Mouse (Mus musculus) liver, embryonic 15.5 days (tissue): ENCODE data around the gene Zfp282. TPM values are rescaled to one million over a fixed set of nuclear protein-coding genes. Genes with fewer than 3 reads are reported as not detected.
"Not testable (repeated sequence)": the region's sequence is repeated elsewhere in the genome, so short reads cannot be mapped to it uniquely, and the experiment has no call there.

Experiments used
- ATAC-seq: fragments of 200-750 bp; cut with Nextera tagmentation; 2 replicates; pipeline ENCODE4 v1.8.0; 2017; ENCODE audit warnings: moderate number of reproducible peaks, mild to moderate bottlenecking, moderate library complexity; ENCODE audit not compliant: insufficient read depth
- H3K27ac ChIP-seq: fragments of 300-500 bp; sonication (generic); replicated peaks from 2 replicates; pipeline ENCODE4 v1.5.1; 2015; ENCODE audit warnings: mild to moderate bottlenecking, inconsistent platforms
- H3K27me3 ChIP-seq: fragments of 300-500 bp; sonication (generic); 2 replicates; pipeline ENCODE4 v1.6.1; 2015; ENCODE audit warnings: mild to moderate bottlenecking, inconsistent platforms
- H3K36me3 ChIP-seq: fragments of 300-500 bp; sonication (generic); replicated peaks from 2 replicates; pipeline ENCODE4 v1.6.1; 2015; ENCODE audit warnings: moderate library complexity, mild to moderate bottlenecking, inconsistent platforms
- H3K4me1 ChIP-seq: fragments of 300-500 bp; sonication (generic); replicated peaks from 2 replicates; pipeline ENCODE4 v1.6.1; 2015; ENCODE audit warnings: inconsistent platforms
- H3K4me2 ChIP-seq: fragments of 300-500 bp; sonication (generic); 2 replicates; pipeline ENCODE4 v1.6.1; 2015; ENCODE audit warnings: moderate library complexity, mild to moderate bottlenecking, inconsistent platforms
- H3K4me3 ChIP-seq: fragments of 300-500 bp; sonication (generic); replicated peaks from 2 replicates; pipeline ENCODE4 v1.5.1; 2015; ENCODE audit warnings: mild to moderate bottlenecking, inconsistent platforms
- H3K9ac ChIP-seq: fragments of 300-500 bp; sonication (generic); 2 replicates; pipeline ENCODE4 v1.6.1; 2015; ENCODE audit warnings: moderate library complexity, mild to moderate bottlenecking, inconsistent platforms
- H3K9me3 ChIP-seq: fragments of 300-500 bp; sonication (generic); replicated peaks from 2 replicates; pipeline ENCODE4 v1.6.1; 2016; ENCODE audit warnings: inconsistent platforms
- WGBS: fragments of 180-500 bp; shearing (Covaris S2); methylation state at CpG from one replicate; pipeline ENCODE4 v1.1.7; 2015; ENCODE audit warnings: mixed read lengths; ENCODE audit not compliant: insufficient replicate concordance; 5-methylcytosine and 5-hydroxymethylcytosine counted together
- polyA plus RNA-seq: library from polyadenylated mRNA; unstranded; fragments of >200 nt; fragmentation: Nextera tagmentation; extraction: Ambion mirVana; gene quantifications from 2 replicates; pipeline ENCODE4 v1.2.1, GENCODE M21; 2015

Zfp282 gene
- polyA plus RNA-seq, 1 experiment from 2014 or later: 2.6 TPM

DNA sequence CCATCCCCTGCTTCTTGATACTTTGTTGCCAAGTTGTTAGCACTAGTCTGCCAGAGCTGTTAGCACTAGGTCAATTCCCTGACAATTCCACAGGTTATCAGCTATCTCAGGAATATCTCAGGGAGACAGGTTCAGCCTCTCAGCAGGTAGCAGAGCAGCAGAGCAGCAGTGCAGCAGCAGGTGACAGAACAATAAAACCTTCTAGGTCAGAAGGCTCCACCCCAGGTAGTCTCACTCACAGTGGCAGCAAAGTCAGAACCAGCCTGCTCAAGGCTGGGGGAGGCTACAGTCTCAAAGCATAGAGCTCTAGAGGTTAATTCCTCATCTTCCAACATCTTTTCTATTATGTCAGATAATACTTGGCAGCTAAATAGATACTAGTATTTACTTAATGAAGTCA, 31.2 kb upstream of the Zfp282 start:
- Histone ChIP-seq H3K36me3 (no peaks in the 10 kb centered on the region), H3K27me3 (no peaks in the 10 kb centered on the region), H3K9ac (no peak overlapping the region), H3K27ac (no peak overlapping the region), H3K4me1 (peaks cover 7% of the 10 kb centered on the region), H3K9me3 (no peaks in the 10 kb centered on the region), H3K4me3 (no peak overlapping the region), H3K4me2 (no peak overlapping the region)
- ATAC-seq: no peak

DNA sequence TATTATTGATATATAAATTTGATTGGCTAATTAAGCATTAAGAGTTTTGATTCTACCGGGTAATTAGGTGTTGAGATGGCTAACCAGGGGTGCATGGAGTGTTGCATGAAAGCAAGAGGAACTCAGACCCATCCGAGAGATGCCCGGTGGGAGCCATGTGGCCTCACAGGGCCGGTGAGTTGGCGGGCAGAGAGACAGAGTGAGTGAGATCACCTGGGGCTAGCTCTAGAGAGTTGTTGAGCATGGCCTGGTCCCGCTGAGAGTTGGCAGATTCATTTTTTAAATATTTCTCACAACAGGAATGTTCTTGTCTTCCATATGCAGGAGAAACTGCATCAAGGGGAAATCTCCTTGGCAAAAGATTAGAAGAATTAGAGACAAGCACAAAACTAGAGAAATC, 19.8 kb upstream of the Zfp282 start:
- Histone ChIP-seq H3K4me1 (no peaks in the 10 kb centered on the region), H3K4me2 (no peak overlapping the region), H3K27me3 (no peaks in the 10 kb centered on the region), H3K4me3 (no peak overlapping the region), H3K27ac (no peak overlapping the region), H3K9ac (no peak overlapping the region), H3K36me3 (peaks cover 9% of the 10 kb centered on the region; the same call in 1 of the 2 replicates), H3K9me3 (no peaks in the 10 kb centered on the region)
- no peak for ATAC-seq
- WGBS: 79% methylated on average over 6 of the region's 6 CpGs

DNA sequence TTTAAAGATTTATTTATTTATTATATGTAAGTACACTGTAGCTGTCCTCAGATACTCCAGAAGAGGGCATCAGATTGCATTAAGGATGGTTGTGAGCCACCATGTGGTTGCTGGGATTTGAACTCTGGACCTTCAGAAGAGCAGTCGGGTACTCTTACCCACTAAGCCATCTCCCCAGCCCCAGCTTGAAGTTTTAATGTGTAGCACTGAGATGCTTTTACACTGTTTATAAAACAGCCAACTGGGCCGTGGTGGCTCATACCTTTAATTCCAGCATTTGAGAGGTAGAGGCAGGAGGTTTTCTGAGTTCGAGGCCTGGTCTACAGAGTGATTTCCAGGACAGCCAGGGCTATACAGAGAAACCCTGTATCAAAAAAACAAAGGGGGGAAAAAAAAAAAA, 19.3 kb upstream of the Zfp282 start:
- not testable (repeated sequence) for H3K9me3 ChIP-seq, H3K4me2 ChIP-seq, H3K4me1 ChIP-seq, H3K4me3 ChIP-seq, H3K9ac ChIP-seq, ATAC-seq, H3K36me3 ChIP-seq, H3K27ac ChIP-seq, H3K27me3 ChIP-seq
- WGBS: 74% methylated on average over 3 of the region's 3 CpGs

DNA sequence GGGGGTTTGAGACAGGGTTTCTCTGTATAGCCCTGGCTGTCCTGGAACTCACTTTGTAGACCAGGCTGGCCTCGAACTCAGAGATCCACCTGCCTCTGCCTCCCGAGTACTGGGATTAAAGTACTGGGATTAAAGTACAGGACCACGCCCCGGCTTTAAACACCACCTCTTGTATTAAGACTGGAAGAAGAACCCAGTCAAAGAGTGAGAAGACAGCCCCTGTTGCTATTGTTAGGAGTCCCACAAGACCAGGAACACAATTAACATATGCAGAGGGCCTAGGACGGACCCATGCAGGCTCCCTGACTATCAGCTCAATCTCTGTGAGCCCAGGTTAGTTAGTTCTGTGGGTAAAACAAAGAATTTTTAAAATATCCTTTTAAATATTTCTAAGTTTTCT, 4.7 kb upstream of the Zfp282 start:
- Histone ChIP-seq H3K27me3 (no peaks in the 10 kb centered on the region), H3K4me2 (no peak overlapping the region), H3K4me1 (peaks cover 3% of the 10 kb centered on the region; the same call in 1 of the 2 replicates), H3K36me3 (peaks cover 2% of the 10 kb centered on the region; the same call in 1 of the 2 replicates), H3K9ac (no peak overlapping the region), H3K9me3 (no peaks in the 10 kb centered on the region), H3K27ac (no peak overlapping the region), H3K4me3 (no peak overlapping the region)
- 71% methylated on average over 5 of the region's 5 CpGs for WGBS
- no peak for ATAC-seq

DNA sequence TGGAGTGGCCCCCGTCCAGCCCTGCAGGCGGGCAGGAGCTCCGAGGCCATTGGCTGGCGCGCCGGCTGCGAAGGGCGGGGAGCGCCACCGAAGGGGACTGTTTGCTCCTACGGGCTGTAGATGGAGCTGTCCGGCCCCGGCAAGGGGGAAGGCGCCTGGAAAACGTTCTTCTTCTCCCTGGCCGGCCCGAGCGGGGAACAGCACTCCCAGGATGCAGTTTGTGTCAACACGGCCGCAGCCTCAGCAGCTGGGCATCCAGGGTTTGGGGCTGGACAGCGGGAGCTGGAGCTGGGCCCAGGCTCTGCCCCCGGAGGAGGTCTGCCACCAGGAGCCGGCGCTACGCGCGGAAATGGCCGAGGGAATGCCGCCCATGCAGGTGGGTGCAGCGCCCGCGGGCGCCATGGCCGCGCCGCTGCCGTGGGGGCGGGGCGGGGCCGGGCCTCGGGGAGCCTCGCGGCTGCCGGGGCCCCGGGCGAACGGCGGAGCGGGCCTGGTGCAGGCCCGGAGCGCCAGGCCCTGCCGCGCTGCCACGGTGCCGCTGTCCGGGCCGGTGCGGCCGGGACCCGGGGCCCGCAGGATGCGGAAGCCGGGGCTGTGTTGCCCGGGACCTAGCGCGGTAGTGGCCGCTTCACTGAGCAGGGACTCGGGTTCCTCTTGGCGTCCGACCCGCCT, 593 bp downstream of the Zfp282 start:
- peak overlapping the region; percentile 93 for H3K4me2 ChIP-seq
- peak overlapping the region; percentile 94 for H3K27ac ChIP-seq
- under 1% methylated on average over 71 of the region's 71 CpGs for WGBS
- no peaks in the 10 kb centered on the region for H3K27me3 ChIP-seq
- ATAC-seq: peak; percentile 93
- peaks cover 25% of the 10 kb centered on the region for H3K36me3 ChIP-seq
- peak overlapping the region; percentile 75 for H3K4me3 ChIP-seq
- H3K4me1 ChIP-seq: peaks cover 27% of the 10 kb centered on the region
- H3K9me3 ChIP-seq: no peaks in the 10 kb centered on the region
- H3K9ac ChIP-seq: peak overlapping the region; percentile 89

DNA sequence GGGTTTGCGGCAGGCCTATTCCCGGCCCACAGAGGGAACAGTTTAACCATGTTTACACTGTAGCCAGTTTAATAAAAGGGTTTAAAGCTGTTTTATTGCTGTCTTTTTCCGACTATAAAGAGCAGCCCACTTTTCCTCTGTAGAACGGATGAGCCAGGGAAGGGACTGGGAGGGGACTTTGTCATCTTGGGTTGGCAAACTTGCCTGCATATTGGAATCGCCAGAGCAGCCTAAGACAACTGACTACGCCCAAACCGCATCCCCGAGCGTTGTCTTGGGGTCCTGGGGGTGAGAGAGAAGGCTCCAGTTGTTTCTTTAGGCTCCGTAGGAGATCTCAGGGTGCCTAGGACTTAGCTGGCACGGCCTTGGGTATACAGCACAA, 1.1 kb downstream of the Zfp282 start:
- Histone ChIP-seq H3K4me3 (peak overlapping the region; percentile 75), H3K27me3 (no peaks in the 10 kb centered on the region), H3K9me3 (no peaks in the 10 kb centered on the region), H3K36me3 (peaks cover 30% of the 10 kb centered on the region), H3K4me1 (peaks cover 27% of the 10 kb centered on the region), H3K4me2 (peak overlapping the region; percentile 93), H3K27ac (peak overlapping the region; percentile 94), H3K9ac (peak overlapping the region; percentile 89)
- under 1% methylated on average over 11 of the region's 11 CpGs for WGBS
- no peak; the same call in 1 of the 2 replicates for ATAC-seq

DNA sequence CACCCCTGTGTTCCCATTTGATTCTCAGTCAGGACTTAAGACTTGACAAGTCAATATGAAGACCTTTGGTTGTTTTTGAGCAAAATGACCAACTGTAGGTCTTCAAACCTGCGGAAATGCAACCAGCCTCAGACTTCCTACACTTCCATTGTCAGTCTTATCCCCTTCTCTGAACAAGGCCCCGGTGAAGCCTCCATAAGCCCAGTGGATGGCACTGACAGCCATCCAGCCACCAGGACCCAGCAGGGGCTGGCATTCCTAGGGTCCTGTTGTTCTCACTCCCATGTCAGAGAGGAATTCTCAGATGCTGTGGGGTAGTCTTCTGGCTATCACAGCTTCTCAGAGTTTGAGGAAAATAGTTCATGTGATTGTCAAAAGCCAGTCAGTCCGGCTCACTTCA, 1.6 kb downstream of the Zfp282 start:
- no peak for ATAC-seq
- H3K27ac ChIP-seq: 0 out of 2 replicates have a peak overlapping the region, but pooled peaks have one; percentile 94
- peak overlapping the region; percentile 93 for H3K4me2 ChIP-seq
- 48% methylated on average over 3 of the region's 3 CpGs for WGBS
- peaks cover 35% of the 10 kb centered on the region for H3K36me3 ChIP-seq
- H3K27me3 ChIP-seq: no peaks in the 10 kb centered on the region
- peak overlapping the region; percentile 89 for H3K9ac ChIP-seq
- peak overlapping the region; percentile 75 for H3K4me3 ChIP-seq
- peaks cover 27% of the 10 kb centered on the region for H3K4me1 ChIP-seq
- H3K9me3 ChIP-seq: no peaks in the 10 kb centered on the region

DNA sequence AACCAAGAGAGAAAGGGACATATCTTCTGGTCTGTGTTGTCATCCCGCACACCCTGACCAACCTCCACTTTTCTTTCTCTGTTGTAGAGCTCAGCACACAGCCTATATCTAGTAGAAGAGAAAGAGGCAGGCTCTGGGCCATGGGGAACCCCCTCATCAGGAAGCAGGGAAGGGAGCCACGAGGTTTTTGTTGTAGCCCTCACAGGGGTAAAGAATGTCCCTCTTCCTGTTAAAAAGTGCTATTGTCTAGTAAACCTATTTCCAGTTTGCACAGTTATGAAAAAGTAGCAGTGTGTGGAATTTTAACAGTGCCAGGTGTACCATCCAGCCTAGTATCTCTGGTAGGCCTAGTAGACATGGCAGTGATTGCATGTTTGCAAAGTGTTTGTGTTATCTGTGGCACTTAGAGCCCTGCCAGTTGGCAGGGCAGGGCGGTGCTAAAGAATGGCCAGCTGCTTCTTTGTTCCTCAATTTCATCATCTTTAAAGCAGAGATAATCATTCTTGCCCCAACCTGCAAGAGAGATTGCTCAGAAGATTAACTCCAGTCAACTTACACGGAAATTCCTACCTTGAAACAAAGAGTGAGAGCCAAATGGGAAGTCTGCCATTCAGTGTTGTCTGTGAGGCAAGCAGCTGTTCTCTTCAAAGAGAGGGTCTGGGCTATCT, 2.2 kb downstream of the Zfp282 start:
- Histone ChIP-seq H3K9me3 (no peaks in the 10 kb centered on the region), H3K4me1 (peaks cover 27% of the 10 kb centered on the region), H3K4me3 (peak overlapping the region; percentile 75), H3K36me3 (peaks cover 40% of the 10 kb centered on the region), H3K4me2 (peak overlapping the region; percentile 93), H3K27ac (no peak overlapping the region), H3K27me3 (no peaks in the 10 kb centered on the region), H3K9ac (peak overlapping the region; percentile 89)
- WGBS: 49% methylated on average over 4 of the region's 4 CpGs
- no peak for ATAC-seq

DNA sequence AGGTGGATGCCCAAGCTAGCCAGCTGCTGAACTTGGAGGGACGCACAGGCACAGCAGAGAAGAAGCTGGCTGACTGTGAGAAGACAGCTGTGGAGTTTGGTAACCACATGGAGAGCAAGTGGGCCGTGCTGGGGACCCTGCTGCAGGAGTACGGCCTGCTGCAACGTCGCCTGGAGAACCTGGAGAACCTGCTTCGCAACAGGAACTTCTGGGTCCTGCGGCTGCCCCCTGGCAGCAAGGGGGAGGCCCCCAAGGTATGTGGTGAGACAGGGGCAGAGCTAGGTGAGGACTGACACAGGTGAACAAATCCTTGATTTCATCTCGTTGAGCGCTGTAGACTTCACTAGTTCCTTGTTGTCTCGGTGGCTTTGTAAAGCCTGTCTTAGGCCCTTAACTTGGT, 3.2 kb downstream of the Zfp282 start:
- no peak for ATAC-seq
- WGBS: 77% methylated on average over 10 of the region's 10 CpGs
- H3K27me3 ChIP-seq: no peaks in the 10 kb centered on the region

DNA sequence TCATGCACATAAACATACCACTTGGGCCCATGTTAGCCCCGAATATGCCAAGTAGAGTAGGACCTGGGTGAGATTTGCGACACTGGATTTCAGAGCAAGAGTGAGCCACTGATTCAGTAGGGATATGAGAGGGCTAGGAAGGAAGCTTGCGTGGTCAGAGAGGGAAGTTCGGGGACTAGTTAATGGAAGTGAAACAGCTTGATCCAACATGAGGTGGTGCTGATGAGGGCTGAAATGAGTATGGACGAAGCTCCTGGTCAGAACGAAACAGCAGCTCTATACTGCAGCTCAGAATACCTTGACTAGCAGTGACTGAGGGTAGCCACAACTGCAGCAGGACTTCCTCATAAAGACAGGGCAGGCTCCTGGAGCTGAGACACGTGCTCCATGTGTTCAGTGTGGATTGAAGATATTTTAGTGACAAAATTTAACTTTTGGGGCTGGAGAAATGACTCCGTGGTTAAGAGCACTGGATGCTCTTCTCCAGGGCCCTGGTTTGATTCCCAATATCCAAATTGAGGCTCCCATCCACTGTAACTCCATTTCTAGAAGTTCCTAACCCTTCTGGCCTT, 11.9 kb downstream of the Zfp282 start:
- Histone ChIP-seq H3K4me1 (no peaks in the 10 kb centered on the region), H3K36me3 (peaks cover 60% of the 10 kb centered on the region), H3K9me3 (no peaks in the 10 kb centered on the region), H3K27me3 (no peaks in the 10 kb centered on the region), H3K4me2 (no peak overlapping the region), H3K4me3 (no peak overlapping the region), H3K27ac (no peak overlapping the region), H3K9ac (no peak overlapping the region)
- no peak for ATAC-seq
- WGBS: 66% methylated on average over 8 of the region's 8 CpGs

More for the DNA sequence above, 3.2 kb downstream of the Zfp282 start:
- no peak overlapping the region for H3K27ac ChIP-seq
- peaks cover 48% of the 10 kb centered on the region for H3K36me3 ChIP-seq
- H3K9me3 ChIP-seq: no peaks in the 10 kb centered on the region
- no peak overlapping the region for H3K4me2 ChIP-seq
- peaks cover 27% of the 10 kb centered on the region for H3K4me1 ChIP-seq
- H3K4me3 ChIP-seq: no peak overlapping the region
- H3K9ac ChIP-seq: no peak overlapping the region

DNA sequence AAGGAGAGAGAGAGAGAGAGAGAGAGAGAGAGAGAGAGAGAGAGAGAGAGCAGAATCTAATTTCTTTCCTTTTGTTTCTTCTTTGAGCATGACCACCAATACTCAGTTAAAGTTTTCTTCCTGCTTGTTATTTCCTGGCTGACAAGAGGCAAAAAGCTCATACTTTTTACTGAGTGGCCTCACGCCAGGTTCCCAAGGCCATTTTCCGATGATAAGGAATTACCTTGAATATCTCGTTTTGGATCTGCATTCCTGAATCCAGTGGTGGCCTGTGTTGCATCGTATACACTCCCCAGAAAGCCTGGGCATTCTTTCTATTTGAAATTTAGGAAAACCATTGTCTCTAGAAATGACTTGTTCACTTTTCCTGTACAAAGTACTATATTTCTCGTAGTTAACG, 22.4 kb downstream of the Zfp282 start:
- 77% methylated on average over 6 of the region's 6 CpGs for WGBS
- Histone ChIP-seq H3K27ac (no peak overlapping the region), H3K36me3 (peaks cover 58% of the 10 kb centered on the region), H3K27me3 (no peaks in the 10 kb centered on the region), H3K9ac (no peak overlapping the region), H3K4me1 (no peaks in the 10 kb centered on the region), H3K4me2 (no peak overlapping the region), H3K4me3 (no peak overlapping the region), H3K9me3 (peaks cover under 1% of the 10 kb centered on the region; the same call in 1 of the 2 replicates)
- ATAC-seq: no peak
